Mouse (Mus musculus) lung, postnatal 4 days (tissue): ENCODE measurements around the gene Bco2.

ENCODE experiments used
- DNase-seq, 2 experiments: peaks; one replicate each; pipeline ENCODE4 v3.0.0; 2021

Gene Bco2

DNA sequence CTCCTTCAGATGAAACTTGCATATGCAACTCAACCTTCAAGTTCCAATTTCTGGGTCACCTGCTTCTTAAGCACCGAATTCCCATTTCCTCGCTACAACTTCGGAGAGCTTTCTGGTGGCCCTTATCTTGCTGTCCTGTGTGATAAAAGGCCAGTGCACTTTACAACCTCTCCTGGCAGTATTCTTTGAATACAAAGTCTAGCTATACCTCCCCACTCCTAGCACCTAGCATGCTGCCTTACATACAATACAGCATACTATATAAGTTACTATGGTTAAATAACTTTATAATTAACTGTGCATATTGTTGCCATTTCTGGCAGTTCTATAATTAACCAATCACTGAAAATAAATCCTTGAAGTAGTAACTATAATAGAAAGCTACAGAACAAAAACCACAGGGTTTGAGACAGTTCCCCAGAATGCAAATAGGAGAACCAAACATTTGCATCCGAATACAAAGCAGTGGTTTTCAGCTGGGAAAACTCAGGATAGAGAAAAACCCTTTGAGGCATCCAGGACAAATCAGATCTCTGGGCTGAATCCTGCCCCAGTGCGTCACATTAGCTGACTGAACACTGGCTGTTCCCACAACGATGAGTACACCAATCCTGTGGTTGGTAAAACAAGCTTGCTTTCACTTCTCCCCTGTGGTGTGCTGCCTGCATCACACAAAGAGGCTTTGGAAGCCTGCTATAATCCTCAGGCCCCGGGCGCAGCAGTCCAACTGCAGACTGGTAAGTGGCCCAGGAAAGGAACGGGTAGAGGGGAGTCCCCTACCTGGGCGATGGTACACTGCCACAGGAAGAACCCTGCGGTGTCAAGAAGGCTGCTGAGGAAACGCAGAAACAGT, 514 bp downstream of the Bco2 start, which contains the start of gene Il18:
Gene Il18, plus strand, starts transcription at position 587 of the 853 bp plus-strand sequence.
- peak; percentile 30 to 38 for DNase-seq

DNA sequence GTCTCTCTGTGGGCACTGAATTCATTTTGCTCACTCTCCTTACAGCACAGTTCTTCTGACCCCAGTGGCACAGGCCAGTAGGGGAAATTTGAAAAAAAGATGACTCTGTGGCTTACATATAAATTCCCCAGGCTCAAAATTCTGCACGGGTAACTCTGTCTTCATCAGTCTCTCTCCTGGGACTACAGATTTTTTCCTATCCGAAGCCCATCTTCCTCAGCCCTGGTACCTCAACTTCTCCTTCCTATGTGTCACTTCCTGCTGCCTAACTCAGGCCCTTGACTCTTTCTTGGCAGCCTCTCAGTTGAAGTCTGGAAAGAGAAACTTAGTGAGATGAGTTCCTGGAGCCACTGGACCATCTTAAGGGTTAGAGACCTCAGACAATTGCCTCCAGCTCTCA, 1.4 kb downstream of the Bco2 start:
- no peak for DNase-seq

- DNase-seq, result no peak
Measured at GRCm38 (mm10) chr9:50552206-50552605, 2.8 kb downstream of the Bco2 start.

DNA sequence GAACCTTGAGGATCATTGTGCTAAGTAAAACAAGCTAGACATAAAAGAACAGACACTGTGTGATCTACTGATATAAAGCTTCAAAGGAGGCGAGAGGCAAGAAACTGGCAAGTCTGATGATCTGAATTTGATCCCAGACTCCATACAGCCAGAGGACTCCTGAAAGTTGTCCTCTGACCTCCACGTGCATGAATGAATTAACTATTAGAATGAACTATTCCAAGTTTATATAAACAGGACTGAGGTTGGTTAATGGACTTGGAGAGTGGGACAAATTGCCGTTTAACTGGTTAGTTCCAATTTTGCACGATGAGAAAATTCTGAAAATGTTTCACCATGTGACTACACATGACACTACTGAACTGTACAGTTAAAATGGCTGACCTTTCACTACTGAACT, 6.0 kb downstream of the Bco2 start:
- no peak for DNase-seq

DNA sequence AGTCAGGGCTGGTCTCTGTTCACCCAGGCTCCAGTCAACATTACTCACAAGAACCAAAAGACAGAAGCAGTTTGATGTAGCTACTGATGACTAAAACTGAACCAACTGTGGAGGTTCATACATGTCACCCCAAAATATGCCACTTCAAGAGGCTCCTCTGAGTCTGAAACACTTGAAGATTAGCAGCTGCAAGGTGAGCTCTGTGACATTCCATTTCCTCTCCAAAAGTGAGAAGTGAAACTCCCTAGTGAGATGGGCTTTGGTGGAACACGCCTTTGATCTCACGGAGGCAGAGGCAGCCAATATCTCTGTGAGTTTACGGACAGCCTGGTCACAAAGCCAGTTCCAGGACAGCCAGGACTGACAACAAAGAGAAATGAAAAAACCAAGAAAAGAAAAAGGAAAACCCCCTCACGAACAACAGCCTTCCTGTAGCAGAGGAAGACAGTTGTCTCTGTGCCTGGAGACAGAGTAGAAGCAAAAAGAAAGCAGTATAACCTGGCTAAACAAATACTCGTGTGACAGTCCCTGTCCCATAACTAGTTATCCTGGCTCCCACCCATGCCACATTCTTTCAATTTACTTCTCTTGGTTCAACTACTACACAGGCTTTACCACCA, 7.0 kb downstream of the Bco2 start:
- no peak for DNase-seq

- no peak for DNase-seq
Measured at GRCm38 (mm10) chr9:50542401-50542800, 12.6 kb downstream of the Bco2 start.

DNA sequence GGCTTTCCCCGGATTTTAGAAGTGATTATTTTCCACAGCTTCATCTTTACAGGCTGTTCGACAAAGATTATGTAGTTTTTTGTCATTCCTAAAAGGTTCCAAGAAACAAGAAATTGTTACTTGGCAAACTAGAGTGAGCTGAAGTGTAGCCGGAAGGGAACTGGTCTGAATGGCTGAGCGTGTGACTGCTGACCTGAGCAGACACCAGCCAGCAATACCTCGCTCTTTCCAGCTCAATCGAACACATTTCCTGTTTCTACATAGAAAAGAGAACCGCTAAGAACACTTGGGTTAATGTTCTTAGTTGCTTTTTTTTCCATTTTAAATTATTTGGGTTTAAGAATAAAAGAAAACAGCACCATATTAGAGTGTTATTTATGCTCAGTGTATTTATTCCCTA, 14.8 kb downstream of the Bco2 start:
- DNase-seq, result no peak

DNA sequence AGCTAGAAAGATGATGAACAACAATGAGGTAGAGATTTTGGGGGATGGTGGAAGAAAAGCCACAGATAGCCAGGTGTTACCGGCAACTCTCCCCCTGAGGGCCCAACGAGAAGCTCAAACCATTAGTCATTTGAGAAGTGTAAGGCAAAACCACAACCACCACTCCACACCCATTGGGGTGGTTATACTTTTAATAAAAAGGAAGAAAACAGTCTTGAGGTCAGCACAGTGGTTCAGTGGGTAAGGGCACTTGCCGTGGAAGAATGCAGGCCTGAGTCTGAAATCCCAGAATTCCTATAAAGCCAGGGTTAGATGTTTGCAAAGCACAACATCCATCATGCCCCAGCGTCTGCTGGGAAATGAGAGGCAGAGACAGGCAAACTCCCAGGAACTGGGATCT, 17.7 kb downstream of the Bco2 start:
- no peak for DNase-seq

GRCm38 (mm10) chr9:50536603-50537135, 18.3 kb downstream of the Bco2 start:
- DNase-seq, result no peak

- DNase-seq, result peak in 1 of 2 experiments; percentile 22
Measured at GRCm38 (mm10) chr9:50535930-50536329, 19.1 kb downstream of the Bco2 start.

DNA sequence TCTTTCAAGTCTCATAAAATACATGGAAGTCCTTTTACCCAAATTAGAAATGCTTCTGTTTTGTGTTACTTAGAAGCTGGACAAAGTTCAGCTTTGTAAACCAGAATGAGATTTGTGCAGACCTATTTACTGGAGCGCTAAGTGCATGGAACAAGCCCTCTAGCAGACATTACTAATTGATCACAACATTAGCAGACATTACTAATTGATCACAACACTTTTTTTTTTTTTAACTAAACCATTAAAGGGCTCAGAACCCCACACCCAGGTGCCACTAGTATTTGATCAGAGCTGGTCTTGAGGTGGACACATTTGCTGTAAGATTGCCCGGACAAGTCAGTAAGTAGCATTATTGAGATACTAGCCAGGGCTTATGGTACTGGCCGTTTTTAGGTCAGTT, 21.2 kb downstream of the Bco2 start:
- no peak for DNase-seq

DNA sequence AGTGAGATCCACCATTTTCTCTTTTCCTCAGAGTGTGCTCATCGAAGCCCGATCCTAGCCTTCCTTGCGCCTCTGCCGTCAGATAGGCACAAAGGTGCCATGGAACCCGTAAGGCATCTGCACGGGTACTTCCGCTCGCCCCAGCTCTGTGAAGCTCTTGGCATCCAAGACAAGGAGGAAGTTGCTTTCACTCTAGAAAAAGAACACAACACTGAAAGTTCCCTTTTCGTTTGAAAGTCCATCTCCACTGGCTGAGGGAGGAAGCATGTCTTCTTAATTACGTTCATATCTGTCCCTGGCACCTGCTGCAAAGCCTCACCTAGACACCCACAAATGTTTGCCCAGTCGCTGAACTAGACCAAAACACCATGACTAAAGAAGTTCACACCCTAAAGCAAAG, 21.7 kb downstream of the Bco2 start:
- peak; percentile 34 to 36 for DNase-seq

DNA sequence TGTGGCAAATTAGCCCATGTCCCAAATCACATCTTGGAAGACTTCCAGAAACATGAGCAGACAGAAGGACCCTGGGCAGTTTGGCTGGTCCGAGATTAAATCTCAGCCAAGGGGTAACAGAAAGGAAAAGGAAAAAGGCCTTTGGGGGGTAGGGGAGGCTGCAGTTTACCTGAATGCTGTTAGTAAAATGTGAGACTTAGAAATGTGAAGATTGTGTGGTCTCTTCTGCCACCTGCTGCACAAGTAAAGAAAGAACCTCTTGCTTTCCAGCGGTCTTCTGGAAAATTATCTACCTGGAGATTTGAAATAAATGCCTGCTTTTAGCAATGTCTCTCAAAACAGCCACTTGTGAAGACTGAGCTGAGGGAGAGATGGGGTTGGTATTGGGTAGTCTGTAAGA, 24.1 kb downstream of the Bco2 start:
- DNase-seq, result peak in 1 of 2 experiments; percentile 31

DNA sequence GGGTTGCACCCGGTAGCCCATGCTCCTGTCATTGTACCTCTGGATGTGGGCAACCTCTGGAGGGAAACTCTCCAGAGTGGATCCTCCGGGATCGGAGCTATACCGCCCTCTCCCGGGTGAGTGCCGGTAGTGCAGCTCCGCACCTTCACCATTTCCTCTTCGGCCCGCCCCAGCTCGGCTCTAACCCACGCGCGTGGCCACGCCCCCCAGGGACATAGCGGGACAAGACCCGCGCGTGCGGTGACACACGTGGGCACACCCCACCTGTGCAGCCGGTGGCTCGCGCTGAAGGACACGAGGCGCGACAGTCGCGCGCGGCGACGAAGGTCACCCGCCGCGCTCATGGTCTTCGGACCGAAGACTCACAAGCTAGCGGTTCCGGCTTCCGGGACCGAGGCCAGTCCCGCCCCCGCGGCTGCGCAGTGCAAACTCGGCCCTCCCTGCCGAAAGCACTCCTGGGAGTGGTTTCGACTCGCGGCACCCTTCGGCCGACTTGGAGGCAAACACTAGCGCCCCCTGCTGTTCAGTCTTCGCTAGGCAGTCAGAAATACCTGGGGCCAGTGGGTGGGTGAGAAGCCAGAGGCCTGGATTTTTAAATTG, 26.6 kb downstream of the Bco2 start, which contains the start of gene Pts:
Gene Pts, minus strand, starts transcription at position 432 of the 600 bp plus-strand sequence.
- peak; percentile 98 for DNase-seq

- DNase-seq, result no peak
Measured at GRCm38 (mm10) chr9:50527860-50528259, 27.1 kb downstream of the Bco2 start.

GRCm38 (mm10) chr9:50525585-50525984, 29.4 kb downstream of the Bco2 start:
- no peak for DNase-seq

DNA sequence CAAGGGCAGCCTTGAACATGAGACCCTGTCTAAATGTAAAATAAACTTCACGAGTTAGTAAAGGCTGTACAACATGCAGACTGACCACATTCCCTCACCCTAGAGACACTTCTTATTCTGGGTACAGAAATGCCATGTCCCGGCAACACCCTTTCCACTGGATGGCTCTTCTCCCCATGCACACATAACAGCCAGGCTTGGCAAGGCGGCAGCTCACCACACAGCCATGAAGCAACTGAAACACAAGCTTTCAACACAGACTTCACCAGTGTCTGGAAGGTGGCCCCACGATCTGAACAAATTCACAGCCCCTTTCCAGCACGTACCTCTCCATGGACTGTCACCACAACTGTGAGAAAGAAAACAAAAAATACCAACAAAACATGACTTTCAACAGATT, 30.0 kb downstream of the Bco2 start:
- no peak for DNase-seq

- no peak for DNase-seq
Measured at GRCm38 (mm10) chr9:50522574-50522973, 32.4 kb downstream of the Bco2 start.

DNA sequence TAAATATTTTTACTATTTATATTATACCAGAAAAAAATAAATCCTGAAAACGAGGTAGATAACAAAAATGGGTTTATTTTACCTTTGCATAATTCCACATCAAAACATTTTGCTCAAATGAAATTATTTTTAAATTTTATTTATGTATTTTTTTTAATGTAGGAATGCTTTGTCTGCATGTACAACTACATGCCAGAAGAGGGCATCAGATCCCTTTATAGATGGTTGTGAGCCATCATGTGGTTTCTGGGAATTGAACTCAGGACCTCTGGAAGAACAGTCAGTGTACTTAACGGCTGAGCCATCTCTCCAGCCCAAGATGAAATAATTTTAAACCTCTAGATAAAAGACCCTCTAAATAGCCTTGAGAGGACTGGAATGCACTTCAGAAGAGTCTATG, 33.4 kb downstream of the Bco2 start:
- DNase-seq, result no peak

- no peak for DNase-seq
Measured at GRCm38 (mm10) chr9:50520748-50521147, 34.2 kb downstream of the Bco2 start.

DNA sequence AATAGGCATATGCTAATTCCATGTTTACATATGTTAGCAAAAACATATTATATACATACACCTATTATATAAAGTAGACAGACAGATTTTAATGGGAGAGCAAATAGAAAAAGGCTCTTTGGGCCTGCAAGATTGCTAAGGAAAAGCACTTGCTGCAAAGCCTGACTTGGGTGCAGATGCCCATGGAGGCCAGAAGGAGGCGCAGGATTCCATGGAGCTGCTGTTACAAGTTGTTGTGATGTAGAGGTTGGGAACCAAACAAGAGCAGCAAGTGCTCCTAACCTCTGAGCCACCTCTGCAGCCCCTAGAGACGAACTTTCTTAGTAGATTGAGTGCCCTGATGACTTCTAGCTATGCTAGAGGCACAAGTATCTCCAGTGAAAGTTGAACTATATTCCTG, 36.2 kb downstream of the Bco2 start:
- peak in 1 of 2 experiments; percentile 44 for DNase-seq

GRCm38 (mm10) chr9:50515462-50515861, 39.5 kb downstream of the Bco2 start:
- no peak for DNase-seq

- DNase-seq, result no peak
Measured at GRCm38 (mm10) chr9:50507570-50507969, 47.4 kb downstream of the Bco2 start.

- DNase-seq, result no peak
Measured at GRCm38 (mm10) chr9:50505405-50505804, 49.6 kb downstream of the Bco2 start.
